Mouse (Mus musculus): ENCODE data around the gene Gata3.

DNA sequence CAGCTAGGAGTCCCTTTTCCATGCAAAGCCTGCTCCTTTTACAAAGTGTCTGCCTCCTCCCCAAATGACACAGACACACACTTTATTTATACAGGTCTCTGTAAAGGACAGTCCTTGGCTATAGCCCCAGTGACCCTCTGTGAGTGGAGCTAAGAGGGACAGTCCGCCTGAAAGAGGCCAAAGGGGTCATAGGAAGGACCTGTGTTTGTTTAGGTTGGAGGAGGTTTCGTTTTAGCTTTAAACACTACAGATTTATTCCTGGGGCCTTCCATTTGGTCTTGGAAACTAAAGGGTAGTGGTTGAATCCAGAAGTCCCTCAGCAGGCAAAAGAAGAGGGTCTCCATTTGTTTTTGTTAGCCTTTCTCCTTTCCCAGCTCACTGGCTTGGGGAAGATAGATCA lies 16.1 kb downstream of the Gata3 start:
- TF ChIP-seq MAX (IDR thresholded peaks at IDR 0.05) (no peak), USF1 (IDR thresholded peaks at IDR 0.05; ENCODE audit: low read depth) (no peak)

Measured in C2C12 (cell line).